Mouse (Mus musculus) skeletal muscle tissue, adult 2 months (tissue): Measurements from ENCODE around the gene Tsga13.

ENCODE experiments used
- DNase-seq: peaks from one replicate; pipeline ENCODE4 v3.0.0-alpha.2; 2012; ENCODE audit warnings: low read depth, low spot score

Gene Tsga13

DNA sequence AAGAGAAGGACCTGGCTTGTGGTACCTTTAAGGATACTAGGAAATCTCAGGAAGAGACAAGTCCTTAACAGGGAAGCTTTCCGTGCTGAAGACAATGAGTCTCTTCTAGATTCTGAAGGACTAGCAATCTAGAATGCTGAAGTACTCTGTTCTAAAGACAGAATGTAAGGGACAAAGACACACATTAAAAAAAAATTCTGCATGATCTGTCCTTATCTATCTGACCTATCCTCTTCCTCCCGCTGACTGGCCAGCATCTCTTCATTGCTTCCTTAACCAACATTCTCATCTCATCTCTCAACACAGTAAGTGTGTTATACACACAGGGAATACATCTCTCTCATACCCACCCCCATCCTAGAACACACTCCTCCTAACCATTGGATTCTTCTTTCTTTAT is at the start of gene Tsga13:
Gene Tsga13 (minus strand): TSS at position 101 of the 400 bp plus-strand sequence.
- DNase-seq = no peak

DNA sequence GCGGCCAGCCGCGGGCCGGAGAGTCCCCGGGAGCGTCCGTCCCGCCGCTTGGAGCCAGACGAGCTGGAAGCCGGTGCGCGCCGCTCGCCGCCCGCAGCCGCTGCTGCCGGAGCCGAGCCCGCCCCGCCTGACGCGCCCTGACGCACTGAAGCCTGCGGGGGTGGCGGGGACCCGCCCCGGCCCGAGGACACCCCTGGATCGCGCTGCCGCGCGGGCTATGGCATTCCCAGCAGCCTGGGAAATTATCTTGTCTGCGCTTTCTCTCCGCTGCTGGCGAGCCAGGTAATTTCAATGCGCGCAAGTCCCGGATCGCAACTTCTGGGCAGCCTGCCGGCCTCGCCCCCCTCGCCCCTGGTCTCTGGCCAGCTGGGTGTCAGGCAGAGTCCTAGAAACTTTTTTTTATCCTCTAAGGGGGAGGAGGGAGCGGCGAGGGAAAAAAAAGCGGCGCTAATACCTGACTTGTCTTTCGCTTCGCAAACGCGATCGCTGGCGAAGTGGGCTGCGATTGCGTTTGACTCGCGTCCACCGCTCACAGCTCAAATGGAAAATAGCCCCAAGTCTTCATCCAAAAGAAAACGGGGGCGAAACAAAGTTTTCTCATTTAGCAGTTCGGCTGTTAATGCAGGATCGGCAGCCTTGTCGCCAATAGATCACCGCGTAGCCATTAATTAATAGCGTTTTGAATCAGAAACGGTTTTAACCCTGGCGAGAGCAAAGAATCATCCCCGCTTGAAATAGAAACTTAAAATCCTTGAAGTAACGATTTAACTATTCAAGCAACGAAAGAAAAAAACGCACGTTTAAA is 43.6 kb upstream of the Tsga13 start, which contains the start of gene Klf14:
Gene Klf14 (minus strand): TSS at position 343 of the 805 bp plus-strand sequence.
- DNase-seq = peak; percentile 6

DNA sequence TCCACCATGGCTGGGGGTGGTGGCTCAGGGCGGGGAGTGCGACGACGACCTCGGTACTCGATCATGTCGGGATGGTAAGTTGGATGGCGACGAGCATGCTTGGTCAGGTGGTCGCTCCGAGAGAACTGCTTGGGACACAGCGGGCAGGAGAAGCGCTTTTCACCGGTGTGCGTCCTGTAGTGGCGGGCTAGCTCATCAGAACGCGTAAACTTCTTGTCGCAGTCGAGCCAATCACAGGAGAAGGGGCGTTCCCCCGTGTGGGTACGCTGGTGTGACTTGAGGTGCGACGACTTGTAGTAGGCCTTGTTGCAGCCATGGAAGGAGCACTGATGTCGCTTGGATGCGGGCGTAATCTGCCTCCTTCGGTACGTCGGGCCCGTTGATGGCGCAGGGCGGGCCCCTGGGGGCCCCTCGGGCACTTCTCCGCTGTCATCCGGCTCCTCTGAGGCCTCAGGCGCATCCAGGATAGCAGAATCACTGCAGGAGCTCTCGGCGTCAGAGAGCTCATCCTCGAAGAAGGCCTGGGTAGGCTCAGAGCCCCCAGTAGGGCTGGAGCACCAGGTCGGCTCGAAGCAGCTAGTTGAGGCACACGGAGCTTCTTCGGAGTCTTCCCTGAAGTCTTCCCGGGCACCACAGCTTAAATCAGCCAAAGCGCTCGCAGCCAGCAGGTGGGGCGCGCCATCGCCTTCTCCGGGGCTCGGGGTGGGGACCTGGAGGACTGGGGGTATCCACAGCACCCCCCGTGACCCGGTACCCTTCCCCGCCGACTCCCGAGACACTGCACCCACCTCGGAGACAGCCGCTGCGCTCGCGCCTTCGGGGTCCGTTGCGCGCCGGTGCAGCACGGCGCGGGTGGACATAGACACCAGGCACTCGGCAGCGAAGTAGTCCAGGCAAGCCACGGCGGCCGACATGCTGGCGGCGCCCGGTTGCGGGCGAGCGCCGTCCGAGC is 42.7 kb upstream of the Tsga13 start:
- no peak for DNase-seq

DNA sequence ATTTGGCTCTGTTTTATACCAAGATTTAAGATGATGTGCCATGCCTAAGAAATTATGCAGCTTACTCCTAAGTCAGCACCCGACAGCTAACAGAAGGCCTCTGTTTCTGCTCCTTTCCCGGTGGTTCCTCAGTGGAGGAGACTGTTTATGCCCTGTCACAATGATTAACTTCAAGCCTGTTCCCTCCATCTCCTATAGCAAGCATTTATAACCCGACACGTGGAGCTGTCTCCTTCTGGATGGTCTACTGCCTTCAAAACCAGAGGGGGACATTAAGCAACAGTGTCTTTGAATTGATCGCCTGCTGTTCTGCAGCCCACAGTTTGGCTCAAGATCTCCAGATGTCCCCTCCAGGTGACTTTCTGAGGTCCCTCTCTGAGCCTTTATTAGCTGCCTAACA is 23.9 kb upstream of the Tsga13 start:
- no peak for DNase-seq

DNA sequence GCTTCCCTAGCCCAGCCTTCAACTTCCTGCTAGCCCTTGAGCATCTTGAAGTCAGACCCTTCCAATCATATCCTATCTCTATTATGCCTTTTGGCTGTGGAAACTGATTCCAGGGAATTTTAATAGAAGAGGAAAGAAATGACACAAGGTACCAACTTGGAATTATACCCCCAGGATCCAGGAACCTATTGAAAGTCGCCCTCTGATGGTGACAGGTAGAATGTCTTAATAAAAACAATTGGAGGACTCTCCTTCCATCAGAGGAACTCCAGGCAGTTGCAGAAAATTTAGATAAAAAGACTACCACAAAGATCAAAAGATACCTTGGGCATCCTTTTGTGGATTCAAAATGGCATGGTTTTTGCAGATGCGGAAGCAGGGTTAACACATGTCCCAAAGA is 7.4 kb upstream of the Tsga13 start:
- DNase-seq = no peak

DNA sequence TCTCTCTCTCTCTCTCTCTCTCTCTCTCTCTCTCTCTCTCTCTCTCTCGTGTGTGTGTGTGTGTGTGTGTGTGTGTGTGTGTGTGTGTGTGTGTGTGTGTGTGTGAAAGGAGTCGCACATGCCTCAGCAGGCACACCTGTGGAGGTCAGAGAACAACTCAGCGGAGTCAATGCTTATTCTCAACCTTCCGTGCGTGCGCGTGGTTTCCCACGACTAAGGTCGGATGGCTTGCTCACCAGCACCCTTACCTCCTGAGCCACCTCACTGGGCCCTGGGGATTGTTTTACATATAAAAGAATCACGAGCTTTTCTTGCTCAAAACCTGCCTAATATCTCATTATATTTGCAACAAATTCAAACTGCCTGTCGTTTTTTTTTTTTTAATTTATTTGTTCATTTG is 6.5 kb upstream of the Tsga13 start:
- no peak for DNase-seq

DNA sequence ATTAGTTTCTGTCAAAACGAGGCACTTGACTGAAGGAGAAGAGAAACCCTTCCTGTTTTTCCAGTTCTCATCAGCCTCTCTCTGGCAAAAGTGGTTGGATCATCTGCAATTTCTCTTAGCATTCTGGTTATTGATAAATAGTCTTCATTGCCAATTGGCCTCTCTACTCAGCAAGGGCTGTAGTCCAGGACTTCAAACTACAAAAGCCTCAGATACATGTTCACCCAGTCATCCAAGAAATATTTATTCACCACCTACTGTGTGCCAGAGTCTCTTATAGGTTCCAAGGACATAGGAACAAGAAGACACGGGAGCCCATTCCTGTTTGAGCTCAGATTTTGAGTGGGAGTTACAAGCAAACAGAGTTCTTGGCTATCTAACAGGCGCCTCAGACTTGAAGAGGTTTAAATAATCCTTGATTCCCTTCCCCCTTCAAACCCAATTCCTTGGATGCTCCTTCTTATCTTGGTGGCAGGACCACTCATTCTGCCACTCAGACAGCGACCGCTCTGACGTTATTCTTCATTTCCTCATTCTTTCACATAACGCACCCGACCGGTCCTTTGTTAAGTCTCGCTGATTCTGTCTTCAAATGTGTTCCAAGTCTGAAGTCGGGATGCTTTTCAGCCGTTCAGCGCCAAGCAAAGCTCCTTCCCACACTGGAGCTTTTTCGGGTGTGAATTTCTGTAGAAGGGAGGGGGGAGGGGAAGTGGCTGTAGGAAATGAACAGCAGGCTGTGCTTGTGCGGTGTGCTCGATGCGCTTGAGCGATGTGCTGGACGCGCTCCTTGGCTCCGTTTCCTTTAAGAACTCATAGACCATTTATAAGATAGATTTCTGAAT is 5.7 kb upstream of the Tsga13 start:
- DNase-seq = peak; percentile 21

DNA sequence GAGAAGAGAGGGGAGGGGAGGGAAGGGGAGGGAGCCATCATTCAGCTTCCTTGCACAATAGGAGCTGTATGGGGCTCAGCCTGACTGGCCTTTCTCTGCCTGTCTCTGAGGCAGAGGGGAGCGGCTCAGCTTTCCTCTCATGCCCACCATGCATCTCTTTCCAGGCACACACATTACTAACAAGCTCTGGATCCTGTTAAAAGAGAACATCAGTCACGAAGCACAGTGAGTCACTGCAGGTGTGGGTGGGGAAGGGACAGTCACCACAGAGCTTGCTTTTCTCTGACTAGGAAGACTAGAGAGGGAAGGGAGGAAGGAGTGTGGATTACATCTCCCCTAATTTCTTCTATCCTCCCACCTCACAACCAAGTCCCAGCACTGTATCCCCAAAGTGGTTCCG is 7.4 kb downstream of the Tsga13 start:
- DNase-seq = no peak

DNA sequence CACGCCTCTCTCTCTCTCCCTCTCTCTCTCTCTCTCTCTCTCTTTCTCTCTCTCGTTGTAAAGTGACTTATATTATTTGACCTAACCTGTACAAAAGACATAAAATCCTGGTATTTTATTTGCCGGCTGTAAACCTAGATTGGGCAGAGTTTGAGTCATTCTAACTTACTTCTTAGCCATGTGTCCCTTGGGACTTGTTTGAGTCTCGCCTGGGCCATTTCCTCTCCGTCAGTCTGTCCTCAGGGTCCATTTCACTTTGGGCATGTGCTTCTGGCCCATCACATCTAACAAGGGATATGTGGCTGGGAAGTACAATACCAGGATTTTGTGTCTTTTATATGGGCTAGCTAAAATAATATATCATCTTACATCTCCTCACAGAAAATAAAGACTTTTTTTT is 10.5 kb downstream of the Tsga13 start:
- no peak for DNase-seq

DNA sequence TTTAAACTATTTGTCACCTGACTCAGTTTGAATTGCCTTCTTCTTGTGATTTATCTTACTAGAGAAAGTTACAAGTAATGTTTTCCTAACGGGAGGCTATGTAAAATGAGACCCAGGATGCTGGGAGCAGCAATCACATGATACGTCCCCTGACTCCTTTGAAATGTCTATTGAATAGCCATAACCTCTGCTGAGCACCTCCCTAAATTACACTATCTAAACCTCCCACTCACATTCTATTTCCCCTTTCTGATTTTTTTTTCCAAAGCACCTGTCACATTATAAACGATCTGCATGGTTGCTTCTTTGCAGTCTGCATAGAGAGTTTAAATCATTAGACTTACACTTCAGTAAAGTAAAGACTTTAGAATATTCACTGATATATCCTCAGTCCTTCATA is 11.3 kb downstream of the Tsga13 start:
- no peak for DNase-seq

DNA sequence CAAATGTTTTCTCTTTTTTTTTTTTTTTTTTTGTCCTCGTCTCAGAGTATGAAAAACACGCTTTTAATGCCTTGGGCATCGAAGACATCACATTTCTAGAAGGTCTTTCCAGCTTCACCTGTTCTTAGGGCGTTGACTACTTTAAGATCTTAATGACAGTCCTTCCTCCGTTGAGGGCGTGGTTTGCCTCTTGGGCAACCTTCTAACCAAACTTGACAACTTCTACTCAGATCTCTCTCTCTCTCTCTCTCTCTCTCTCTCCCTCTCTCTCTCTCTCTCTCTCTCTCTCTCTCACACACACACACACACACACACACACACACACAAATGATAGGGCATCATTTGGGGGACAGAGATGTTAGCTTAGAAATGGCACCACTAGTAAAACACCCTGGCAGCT is 17.9 kb downstream of the Tsga13 start:
- no peak for DNase-seq

DNA sequence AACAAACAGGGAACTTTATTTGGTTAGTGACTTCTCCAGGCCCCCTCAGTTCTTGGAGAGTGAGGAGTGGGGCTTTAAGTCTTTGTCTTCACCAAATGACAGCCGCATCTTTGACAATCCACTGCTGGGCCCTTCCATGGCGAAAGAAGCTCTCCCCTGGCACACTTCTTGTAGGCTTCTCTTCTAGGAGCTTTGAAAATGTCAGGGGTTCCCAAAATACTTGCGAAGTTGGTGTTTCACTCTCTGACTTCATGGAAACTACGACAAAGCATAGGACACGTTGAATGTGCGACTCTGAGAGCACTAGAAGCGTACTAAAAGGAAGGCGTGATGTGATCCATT is 18.4 kb downstream of the Tsga13 start:
- no peak for DNase-seq

DNA sequence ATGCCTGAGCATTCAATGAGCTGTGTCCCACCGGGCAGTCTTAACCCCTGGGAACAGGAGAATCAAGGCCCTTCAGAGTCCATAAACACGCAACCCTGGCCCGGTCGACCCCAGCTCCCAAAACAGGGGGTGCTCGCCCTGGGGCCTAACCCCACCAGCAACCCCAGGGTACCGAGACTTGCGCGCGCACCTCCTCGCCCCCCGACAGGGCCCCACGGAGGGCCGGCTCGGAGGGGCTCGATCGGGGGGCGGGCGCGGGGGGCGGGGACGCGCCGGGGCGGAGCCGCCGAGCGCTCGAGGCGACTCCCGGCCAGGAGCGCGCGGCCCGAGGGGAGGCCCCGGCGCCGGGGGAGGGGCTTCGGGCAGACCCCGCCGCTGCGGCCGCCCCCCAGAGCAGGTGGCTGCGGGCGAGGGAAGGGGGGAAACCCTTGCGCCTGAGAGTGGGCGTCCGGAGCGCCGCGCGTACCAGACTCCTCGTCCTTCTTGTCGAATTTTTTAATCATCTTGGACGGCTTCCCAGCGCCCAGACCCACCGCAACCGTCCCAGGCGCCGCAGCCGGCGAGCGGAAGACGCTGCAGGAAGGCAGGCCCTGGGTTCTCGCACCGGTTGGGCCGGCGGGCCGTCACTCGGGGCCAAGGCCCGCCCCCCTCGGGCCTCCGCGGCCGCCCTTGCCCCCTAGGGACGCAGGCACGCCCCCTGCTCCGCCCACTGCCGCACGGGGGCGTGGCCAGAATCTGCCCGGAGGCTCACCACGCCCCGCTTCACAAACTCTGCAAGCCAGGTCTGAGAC is 19.0 kb downstream of the Tsga13 start, which contains the start of gene Copg2:
Gene Copg2 (minus strand): TSS at position 600 of the 791 bp plus-strand sequence.
- DNase-seq = peak; percentile 92

DNA sequence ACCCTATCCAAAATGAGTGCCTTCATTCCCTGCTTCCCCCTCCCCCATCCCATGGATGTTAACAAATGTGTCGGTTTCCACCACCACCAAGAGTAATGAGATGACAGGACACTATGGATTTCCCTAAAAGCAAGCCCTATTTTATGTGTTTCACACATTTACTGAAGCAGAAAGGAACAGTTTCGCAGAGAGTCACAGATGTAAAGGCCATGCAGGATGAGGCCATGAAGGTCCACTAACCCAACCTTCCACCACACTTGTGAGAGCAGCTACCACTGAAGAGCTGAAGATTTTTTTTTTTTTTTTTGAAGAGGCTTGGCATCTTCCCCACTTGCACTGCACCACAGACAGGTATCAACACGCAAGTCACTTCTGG is 19.6 kb downstream of the Tsga13 start:
- DNase-seq = no peak

DNA sequence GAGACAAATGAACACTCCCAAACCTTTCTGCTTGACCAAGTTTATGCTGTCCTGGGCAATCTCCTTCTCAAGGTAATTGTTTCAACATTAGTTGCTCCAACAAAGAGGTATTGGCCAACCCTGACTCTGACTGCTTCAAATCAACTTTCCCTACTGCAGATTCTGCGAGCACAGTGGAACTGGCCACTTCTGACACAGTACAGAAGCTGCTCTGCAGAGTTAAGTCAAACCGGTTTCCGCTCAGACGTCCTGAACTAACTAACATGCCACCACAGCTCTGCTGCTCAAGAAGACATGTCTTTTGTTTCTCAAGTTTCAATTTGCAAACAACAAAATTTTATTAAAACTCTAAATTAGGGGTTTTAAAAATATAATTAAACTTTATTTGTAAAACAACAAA is 22.3 kb downstream of the Tsga13 start:
- no peak for DNase-seq

DNA sequence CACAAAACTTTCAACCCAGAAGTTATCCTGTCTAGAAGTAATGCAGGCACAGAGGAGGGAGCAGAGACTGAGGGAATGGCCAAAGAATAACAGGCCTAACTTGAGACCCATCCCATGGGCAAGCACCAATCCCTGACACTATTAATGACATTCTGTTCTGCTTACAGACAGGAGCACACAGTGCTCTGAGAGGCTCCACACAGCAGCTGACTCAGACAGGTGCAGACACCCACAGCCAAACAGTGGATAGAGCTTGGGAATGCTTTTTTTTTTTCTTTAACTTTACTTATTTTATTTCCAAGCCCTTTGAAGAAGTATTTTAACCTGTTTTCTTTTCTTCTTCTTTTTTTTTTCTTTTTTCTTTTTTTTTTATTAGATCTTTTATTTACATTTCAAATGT is 23.6 kb downstream of the Tsga13 start:
- DNase-seq = no peak

DNA sequence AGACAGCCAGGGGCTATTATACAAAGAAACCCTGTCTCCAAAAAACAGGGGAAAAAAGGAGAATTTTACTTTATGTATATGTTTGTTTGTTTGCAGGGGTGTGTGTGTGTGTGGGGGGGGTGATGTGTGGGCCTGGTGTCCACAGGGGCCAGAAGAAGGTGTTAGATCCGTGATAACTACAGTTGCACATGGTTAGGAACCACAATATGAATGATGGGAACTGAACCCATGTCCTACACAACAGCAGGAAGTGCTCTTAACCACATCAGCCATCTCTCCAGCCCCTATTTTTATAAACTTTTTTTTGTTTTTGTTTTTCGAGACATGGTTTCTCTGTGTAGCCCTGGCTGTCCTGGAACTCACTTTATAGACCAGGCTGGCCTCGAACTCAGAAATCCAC is 30.5 kb downstream of the Tsga13 start:
- no peak for DNase-seq

DNA sequence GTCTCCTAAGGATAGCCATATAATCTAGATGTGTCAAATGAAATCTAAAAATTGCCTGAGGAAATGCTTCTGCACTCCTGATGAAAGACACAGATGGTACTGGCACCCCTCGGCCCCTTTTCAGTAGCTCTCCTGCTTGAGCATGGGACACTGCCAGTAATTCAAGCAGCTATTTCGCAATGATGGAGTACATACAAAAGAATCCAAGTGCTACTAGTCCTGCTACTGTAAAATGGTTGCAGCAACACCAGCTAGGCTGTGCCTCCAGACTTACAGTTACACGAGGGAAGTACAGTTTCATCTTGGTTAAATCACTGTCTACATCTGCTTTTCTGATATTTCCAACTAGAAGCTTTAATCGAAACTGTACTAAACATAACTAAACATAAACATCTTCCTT is 31.9 kb downstream of the Tsga13 start:
- no peak for DNase-seq

DNA sequence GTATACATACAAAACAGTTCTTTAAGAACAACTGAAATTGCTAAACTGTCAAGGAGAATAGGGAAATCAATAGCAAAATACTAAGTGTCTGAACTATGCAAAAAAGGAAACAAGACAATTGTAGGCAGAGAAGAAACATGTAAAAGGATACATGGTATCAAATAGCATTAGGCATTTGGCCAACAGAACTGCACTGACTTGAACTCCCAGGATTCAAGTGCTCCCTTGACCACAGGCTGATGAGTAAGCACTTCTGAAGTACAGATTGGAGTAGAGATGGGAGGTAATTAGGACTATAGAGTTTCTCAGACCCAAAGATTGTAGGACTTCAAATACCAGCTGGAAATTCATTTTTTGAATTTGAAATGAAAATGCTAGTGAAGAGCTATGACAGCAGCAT is 38.7 kb downstream of the Tsga13 start:
- DNase-seq = no peak

DNA sequence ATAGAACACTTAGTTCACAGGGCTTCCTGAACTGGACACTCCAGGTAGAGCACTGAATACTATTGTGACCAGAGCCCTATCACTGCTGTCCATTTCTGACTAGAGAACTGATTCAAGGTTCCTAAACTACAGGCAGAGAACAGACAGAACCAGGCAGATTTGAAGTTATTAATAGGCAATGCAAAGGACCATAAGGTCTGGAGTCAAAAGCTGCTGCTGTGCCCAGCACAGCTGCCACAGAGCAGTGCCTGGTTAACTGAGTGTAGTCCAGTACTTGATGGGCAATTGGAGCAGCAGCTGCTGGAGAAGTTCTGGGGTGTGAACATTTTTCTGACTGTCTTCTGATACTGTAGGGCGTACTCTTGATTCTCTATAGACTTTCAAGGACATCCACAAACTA is 48.9 kb downstream of the Tsga13 start:
- DNase-seq = no peak
